Mouse (Mus musculus) C2C12 (cell line): ENCODE results near the gene Xntrpc. TPM values are rescaled to one million over a fixed set of nuclear protein-coding genes. Genes with fewer than 3 reads are reported as not detected.
"Not testable (repeated sequence)": the region's sequence is repeated elsewhere in the genome, so short reads cannot be mapped to it uniquely, and the experiment has no call there.

ENCODE experiments used
- H3K27me3 ChIP-seq: one replicate; pipeline ENCODE4 v1.6.1; 2011; ENCODE audit not compliant: control insufficient read depth, insufficient read depth, insufficient read length
- H3K36me3 ChIP-seq: one replicate; pipeline ENCODE4 v1.6.1; 2011; ENCODE audit not compliant: control insufficient read depth, insufficient read depth
- H3K4me3 ChIP-seq: one replicate; pipeline ENCODE4 v1.5.1; 2011; ENCODE audit warnings: mild to moderate bottlenecking, control low read depth; ENCODE audit not compliant: poor library complexity, insufficient read depth, severe bottlenecking
- H3K79me2 ChIP-seq: one replicate; pipeline ENCODE4 v1.6.1; 2011; ENCODE audit not compliant: control insufficient read depth, insufficient read depth
- H3K79me3 ChIP-seq: one replicate; pipeline ENCODE4 v1.6.1; 2011; ENCODE audit warnings: low read depth, control low read depth
- H3ac ChIP-seq: one replicate; pipeline ENCODE3; 2011; ENCODE audit warnings: low read depth; ENCODE audit not compliant: control insufficient read depth, insufficient read length
- CEBPB ChIP-seq: IDR thresholded peaks from one replicate; pipeline ENCODE4 v1.6.1; 2011; ENCODE audit warnings: low read depth, mild to moderate bottlenecking, control low read depth, moderate library complexity
- CTCF ChIP-seq: IDR thresholded peaks from one replicate; pipeline ENCODE4 v1.5.1; 2011; ENCODE audit not compliant: control insufficient read depth, insufficient read depth, insufficient read length
- FOSL1 ChIP-seq: IDR thresholded peaks from one replicate; pipeline ENCODE4 v1.8.0; 2011; ENCODE audit warnings: mild to moderate bottlenecking, low read length; ENCODE audit not compliant: poor library complexity, insufficient read depth, severe bottlenecking
- MAX ChIP-seq: IDR thresholded peaks from one replicate; pipeline ENCODE4 v1.6.1; 2011; ENCODE audit warnings: mild to moderate bottlenecking, control low read depth
- MYOD1 ChIP-seq: IDR thresholded peaks from one replicate; pipeline ENCODE4 v1.6.1; 2011; ENCODE audit warnings: low read depth; ENCODE audit not compliant: control insufficient read depth, insufficient read length
- MYOG ChIP-seq: IDR thresholded peaks from one replicate; pipeline ENCODE4 v1.6.1; 2011; ENCODE audit not compliant: control insufficient read depth, insufficient read length; ENCODE audit errors: extremely low read depth
- USF1 ChIP-seq: IDR thresholded peaks from one replicate; pipeline ENCODE4 v1.6.1; 2011; ENCODE audit warnings: low read depth, mild to moderate bottlenecking, control low read depth, moderate library complexity
- polyA plus RNA-seq: library from polyadenylated mRNA; unstranded; fragments of >200 nt; fragmentation: generic; extraction: Trizol; gene quantifications from one replicate; pipeline ENCODE4 v1.2.1, GENCODE M21; 2012; ENCODE audit warnings: missing spikeins

Gene Xntrpc
- polyA plus RNA-seq, 1 experiment = 0.16 TPM

GRCm38 (mm10) chr7:102023821-102024220 lies 41.7 kb upstream of the Xntrpc start:
- Histone ChIP-seq H3K27me3 (no peaks in the 10 kb centered on the region), H3K79me3 (no peaks in the 10 kb centered on the region), H3ac (no peak overlapping the region), H3K4me3 (no peak overlapping the region), H3K36me3 (peaks cover 21% of the 10 kb centered on the region), H3K79me2 (peaks cover 10% of the 10 kb centered on the region)
- TF ChIP-seq MYOG (no peak), FOSL1 (no peak), MYOD1 (no peak), CTCF (no peak), USF1 (no peak), MAX (no peak), CEBPB (no peak)

GRCm38 (mm10) chr7:102025187-102026119 lies 40.1 kb upstream of the Xntrpc start:
- no peaks in the 10 kb centered on the region for H3K79me2 ChIP-seq
- no peaks in the 10 kb centered on the region for H3K79me3 ChIP-seq
- no peak overlapping the region for H3K4me3 ChIP-seq
- TF ChIP-seq MAX (no peak), MYOD1 (no peak), FOSL1 (no peak), MYOG (no peak), CTCF (no peak), USF1 (no peak), CEBPB (no peak)
- peaks cover 11% of the 10 kb centered on the region for H3K36me3 ChIP-seq
- no peak overlapping the region for H3ac ChIP-seq
- H3K27me3 ChIP-seq = no peaks in the 10 kb centered on the region

- Histone ChIP-seq H3K79me3 (no peaks in the 10 kb centered on the region), H3K36me3 (peaks cover 44% of the 10 kb centered on the region), H3K79me2 (no peaks in the 10 kb centered on the region), H3ac (no peak overlapping the region), H3K4me3 (no peak overlapping the region), H3K27me3 (no peaks in the 10 kb centered on the region)
- TF ChIP-seq MAX (no peak), USF1 (no peak), CEBPB (no peak), MYOD1 (no peak), FOSL1 (no peak), MYOG (no peak), CTCF (no peak)
These were observed 30.6 kb upstream of the Xntrpc start for GRCm38 (mm10) chr7:102034904-102035303.

GRCm38 (mm10) chr7:102035534-102035933 lies 30.0 kb upstream of the Xntrpc start:
- no peaks in the 10 kb centered on the region for H3K79me2 ChIP-seq
- no peaks in the 10 kb centered on the region for H3K79me3 ChIP-seq
- no peak for TF ChIP-seq MYOG
- TF ChIP-seq CEBPB = no peak
- TF ChIP-seq MAX = no peak
- no peak for TF ChIP-seq CTCF
- H3ac ChIP-seq = no peak overlapping the region
- H3K27me3 ChIP-seq = no peaks in the 10 kb centered on the region
- H3K36me3 ChIP-seq = peaks cover 49% of the 10 kb centered on the region
- H3K4me3 ChIP-seq = no peak overlapping the region

- TF ChIP-seq MYOG (no peak), MAX (no peak), FOSL1 (no peak), CEBPB (no peak), CTCF (no peak), USF1 (no peak), MYOD1 (no peak)
- no peaks in the 10 kb centered on the region for H3K79me2 ChIP-seq
- no peak overlapping the region for H3K4me3 ChIP-seq
- H3K27me3 ChIP-seq = no peaks in the 10 kb centered on the region
- H3K79me3 ChIP-seq = no peaks in the 10 kb centered on the region
- H3ac ChIP-seq = no peak overlapping the region
- peaks cover 53% of the 10 kb centered on the region for H3K36me3 ChIP-seq
These were observed 28.2 kb upstream of the Xntrpc start for GRCm38 (mm10) chr7:102037318-102037717.

- H3ac ChIP-seq = no peak overlapping the region
- H3K79me3 ChIP-seq = no peaks in the 10 kb centered on the region
- no peaks in the 10 kb centered on the region for H3K79me2 ChIP-seq
- no peak overlapping the region for H3K4me3 ChIP-seq
- H3K27me3 ChIP-seq = no peaks in the 10 kb centered on the region
- peaks cover 34% of the 10 kb centered on the region for H3K36me3 ChIP-seq
- no peak for TF ChIP-seq CEBPB
- TF ChIP-seq CTCF = no peak
- TF ChIP-seq MYOD1 = no peak
- no peak for TF ChIP-seq MAX
- TF ChIP-seq USF1 = no peak
- no peak for TF ChIP-seq FOSL1
- TF ChIP-seq MYOG = no peak
These were observed 23.2 kb upstream of the Xntrpc start for GRCm38 (mm10) chr7:102042314-102042713.

- not testable (repeated sequence) for H3K79me3 ChIP-seq, H3K27me3 ChIP-seq, H3ac ChIP-seq, H3K36me3 ChIP-seq, H3K4me3 ChIP-seq, H3K79me2 ChIP-seq
These were observed 17.0 kb upstream of the Xntrpc start for GRCm38 (mm10) chr7:102048524-102048923.
